Mouse (Mus musculus) thymus, adult 2 months (tissue): ENCODE measurements at regions not wholly inside any gene's neighbourhood (a gene's known extent, or its start where the extent isn't known, plus 50 kb on each side); places are given as distances from the start of the nearest gene placed in this dataset.

Experiments
- CTCF ChIP-seq: fragments of 200-500 bp; IDR thresholded peaks from 2 replicates; pipeline ENCODE4 v1.5.1; 2012; ENCODE audit warnings: mild to moderate bottlenecking, control low read depth, low read length, moderate library complexity, borderline replicate concordance; ENCODE audit not compliant: control insufficient read depth, poor library complexity, insufficient read depth; ENCODE audit errors: extremely low read depth
- POLR2A ChIP-seq: fragments of 200-500 bp; IDR thresholded peaks from 2 replicates; pipeline ENCODE4 v1.6.1; 2012; ENCODE audit warnings: mild to moderate bottlenecking, low read length, control low read depth, moderate library complexity; ENCODE audit not compliant: control insufficient read depth, poor library complexity, insufficient read depth; ENCODE audit errors: extremely low read depth

- TF ChIP-seq CTCF (no peak), POLR2A (no peak)
These were observed 114.4 kb downstream of the Thbs2 start for GRCm38 (mm10) chr17:14579671-14580070.
